Mouse (Mus musculus) cerebellum, postnatal 14 days (tissue): ENCODE results near the gene Wsb2.
"Not testable (repeated sequence)": the region's sequence is repeated elsewhere in the genome, so short reads cannot be mapped to it uniquely, and the experiment has no call there.

Source experiments
- DNase-seq, 2 experiments: peaks; one replicate each; pipeline ENCODE4 v3.0.0; 2021; ENCODE audit warnings: mixed read lengths in 2 of 2

Gene Wsb2

GRCm38 (mm10) chr5:117357129-117357477 lies at the start of gene Wsb2:
Gene Wsb2, plus strand, starts transcription at chr5:117357304.
- peak; percentile 88 to 89 for DNase-seq

DNA sequence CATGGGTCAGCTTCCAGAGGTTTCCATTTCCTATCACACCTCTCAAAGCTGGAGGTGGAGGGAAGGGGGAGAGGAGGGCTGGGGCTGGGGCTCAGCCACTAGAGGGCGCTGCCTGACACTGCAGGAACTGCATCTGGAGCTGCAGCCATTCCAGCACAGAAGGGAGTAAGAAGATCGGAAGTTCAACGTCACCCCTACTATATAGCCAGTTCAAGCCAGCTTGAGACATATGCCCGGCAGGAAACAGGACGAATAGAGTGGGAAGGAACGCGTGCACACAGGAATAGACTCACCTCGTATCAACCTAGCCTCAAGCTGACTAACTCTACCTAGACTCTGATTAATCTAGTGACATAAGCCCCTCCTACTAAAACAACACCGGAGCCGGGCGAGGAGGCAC lies 49.4 kb upstream of the Wsb2 start:
- DNase-seq: peak; percentile 52 to 76

- no peak for DNase-seq
Measured at GRCm38 (mm10) chr5:117313420-117313819, 43.7 kb upstream of the Wsb2 start.

- DNase-seq: no peak
Measured at GRCm38 (mm10) chr5:117313909-117314308, 43.2 kb upstream of the Wsb2 start.

DNA sequence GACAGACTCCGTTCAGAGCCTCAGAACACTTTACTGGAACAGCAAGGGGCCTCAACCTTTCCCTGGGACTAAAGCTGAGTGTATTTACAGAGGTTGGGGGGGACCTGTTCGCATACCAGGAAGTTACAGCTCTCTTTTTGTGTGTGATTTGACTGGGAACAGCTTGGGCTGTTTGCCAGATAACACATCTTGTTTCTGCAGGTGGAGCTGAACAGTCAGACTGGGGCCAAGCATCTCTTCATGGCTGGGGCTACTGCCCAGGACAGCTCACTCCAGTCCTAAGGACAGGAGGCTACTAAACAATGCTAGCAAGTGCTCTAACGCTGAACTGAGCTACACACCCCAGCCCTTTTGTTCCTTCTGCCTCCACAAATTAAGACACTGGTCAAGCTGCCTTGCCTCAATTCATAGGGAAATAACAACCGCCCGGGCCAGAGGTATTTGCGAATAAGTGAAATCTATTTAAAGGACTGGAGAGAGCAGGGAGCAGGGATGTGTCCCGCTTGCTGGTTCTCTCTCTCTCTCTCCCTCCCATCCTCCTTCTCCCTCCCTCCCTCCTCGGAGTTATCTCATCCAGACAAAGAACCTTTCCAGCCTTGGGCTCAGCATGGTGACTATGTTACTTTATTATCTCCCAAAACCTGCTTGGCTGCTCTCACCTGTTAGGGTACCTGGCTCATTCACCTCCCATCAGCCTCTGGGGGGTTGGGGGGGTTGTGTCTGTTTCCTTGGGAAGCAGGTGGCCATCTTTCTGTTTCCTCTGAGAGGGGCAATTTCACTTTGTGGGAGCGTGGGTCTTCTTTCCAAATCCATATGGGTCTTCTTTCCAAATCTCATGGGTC lies 42.3 kb upstream of the Wsb2 start:
- peak in 1 of 2 experiments; percentile 17 for DNase-seq

DNA sequence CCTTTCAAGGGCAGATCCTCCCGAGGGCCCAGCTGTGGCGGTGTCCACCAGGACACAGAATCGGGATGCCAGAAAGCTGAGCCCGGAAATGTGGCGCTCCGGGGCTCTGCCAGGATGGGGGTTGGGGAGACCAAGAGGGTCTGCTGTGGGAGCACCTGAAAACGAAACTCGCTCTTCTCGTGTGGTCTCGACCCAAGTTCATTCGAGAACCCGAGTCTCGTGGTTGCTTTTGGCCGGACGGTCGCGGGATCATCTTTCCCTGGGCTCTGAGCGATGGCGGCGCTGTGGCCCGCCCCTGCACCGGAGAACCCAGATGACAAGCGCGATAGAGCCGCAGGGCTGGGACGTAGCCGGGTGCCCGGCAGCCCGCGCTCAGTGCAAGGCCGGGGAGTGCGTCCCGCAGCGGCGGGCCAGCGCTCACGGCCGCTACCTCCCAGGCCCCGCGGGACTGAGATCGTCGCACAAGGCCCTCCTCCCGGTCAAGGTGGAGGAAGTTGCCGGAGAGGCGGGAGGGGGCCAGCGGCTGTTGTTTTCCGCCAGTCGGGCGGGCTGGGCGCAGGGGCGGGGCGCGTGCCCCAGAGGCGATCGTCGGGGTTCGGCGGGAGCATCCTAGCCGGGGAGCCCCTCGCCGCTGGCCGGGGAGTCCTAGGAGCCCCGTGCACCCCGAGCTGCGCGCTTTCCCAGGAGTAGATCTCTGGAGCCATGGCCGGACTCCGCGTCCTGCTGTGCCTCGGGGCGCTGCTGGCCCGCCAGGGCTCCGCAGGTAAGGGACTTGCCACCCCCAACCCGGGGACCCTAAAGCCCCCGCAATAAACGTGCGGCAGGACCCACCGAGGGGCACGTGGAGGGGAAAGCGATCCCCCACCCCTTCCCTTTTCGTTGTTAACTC lies 38.1 kb upstream of the Wsb2 start, which contains the start of gene Vsig10:
Gene Vsig10 (plus strand): TSS at position 343 of the 889 bp plus-strand sequence.
- DNase-seq: peak; percentile 51 to 62

- DNase-seq: no peak
Measured at GRCm38 (mm10) chr5:117323751-117324150, 33.4 kb upstream of the Wsb2 start.

DNA sequence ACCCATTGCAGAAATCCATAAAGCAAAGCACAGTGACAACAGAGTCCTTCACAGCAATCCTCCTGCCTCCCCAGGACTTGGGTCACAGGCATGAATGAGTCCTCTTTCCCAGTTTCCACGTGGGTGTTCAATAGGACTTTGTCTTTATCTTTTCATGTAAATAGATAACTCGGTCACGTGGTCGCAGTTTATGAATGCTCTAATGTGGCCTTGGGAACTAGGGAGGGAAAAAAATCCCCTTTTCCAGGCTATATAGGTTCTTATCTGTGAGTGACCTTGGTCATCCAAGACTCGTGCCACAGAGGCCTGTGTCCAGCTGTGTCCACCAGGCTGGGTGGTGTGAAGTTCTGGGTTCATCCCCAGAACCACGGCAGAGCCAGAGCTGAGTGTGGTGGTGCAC lies 30.7 kb upstream of the Wsb2 start:
- DNase-seq: no peak

DNA sequence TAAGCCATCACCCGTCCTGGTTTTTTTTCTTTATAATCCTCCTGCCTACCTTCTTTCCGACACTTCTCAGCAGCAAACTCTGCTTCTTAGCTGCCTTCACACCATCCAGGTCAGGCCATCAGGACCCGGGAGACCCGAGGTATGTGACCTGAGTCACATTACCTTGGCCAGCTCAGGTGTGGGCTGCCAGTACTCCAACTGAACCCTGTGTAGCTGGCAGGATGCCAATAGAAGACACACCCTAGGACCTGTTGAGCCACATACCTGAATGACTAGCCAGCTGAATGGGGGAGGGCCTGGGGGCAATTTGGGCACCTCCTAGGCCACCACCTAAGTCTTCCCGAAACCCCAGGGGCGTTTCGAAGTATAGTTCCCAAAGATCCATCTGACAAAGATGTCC lies 26.6 kb upstream of the Wsb2 start:
- DNase-seq: no peak

GRCm38 (mm10) chr5:117337999-117338398 lies 19.1 kb upstream of the Wsb2 start:
- DNase-seq: no peak

DNA sequence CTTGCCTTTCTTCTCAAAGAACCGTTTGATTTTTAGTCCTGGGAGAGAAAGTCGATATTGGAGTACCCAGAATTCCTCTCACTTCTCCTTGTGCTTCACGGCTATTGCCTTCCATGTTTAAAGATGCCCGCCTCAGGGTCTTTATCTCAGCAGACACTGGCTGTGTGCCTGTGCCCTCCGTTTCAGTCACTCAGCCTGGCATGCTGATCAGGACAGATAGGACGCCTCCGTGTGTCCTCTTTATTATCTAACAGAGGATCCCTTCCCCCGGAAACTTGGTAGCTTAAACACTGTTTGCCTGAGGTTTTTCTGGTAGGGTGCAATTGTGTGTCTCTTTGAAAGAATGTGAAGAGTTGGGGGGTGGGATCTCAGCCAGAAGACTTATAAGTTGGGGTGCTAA lies 18.6 kb upstream of the Wsb2 start:
- no peak for DNase-seq

DNA sequence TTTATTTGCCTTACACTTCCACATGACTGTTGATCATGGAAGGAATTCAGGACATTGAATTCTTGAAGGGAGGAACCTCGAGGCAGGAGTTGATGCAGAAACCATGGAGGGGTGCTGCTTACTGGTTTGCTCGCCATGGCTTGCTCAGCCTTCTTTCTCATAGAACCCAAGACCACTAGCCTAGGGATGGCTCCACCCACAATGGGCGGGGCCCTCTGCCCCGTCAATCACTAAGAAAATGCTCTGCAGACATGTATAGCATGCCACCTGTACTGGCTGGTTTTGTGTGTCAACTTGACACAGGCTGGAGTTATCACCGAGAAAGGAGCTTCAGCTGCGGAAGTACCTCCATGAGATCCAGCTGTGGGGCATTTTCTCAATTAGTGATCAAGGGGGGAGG lies 17.0 kb upstream of the Wsb2 start:
- DNase-seq: no peak

GRCm38 (mm10) chr5:117341896-117342295 lies 15.2 kb upstream of the Wsb2 start:
- DNase-seq: no peak

GRCm38 (mm10) chr5:117344496-117344895 lies 12.6 kb upstream of the Wsb2 start:
- DNase-seq: not testable (repeated sequence)

- DNase-seq: no peak
Measured at GRCm38 (mm10) chr5:117345432-117345976, 11.6 kb upstream of the Wsb2 start.

DNA sequence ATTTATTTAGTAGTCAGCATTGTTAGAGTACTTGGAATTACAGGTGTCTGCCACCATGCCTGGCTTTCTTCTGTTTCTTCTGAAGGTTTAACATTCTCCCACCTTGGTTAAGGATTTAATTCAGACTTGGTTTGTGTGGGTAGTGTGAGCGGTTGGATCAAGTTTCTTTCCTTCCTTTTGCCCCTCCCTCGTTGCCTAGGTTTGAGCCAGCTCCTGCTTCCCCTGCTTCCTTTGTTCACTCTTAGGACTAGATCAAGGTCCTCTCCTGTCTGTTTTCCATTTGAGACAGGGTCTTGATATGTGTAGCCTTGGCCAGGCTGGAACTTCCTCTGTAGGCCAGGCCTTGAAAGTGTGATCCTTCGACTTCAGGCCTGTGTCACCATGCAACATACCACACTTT lies 10.8 kb upstream of the Wsb2 start:
- DNase-seq: no peak

DNA sequence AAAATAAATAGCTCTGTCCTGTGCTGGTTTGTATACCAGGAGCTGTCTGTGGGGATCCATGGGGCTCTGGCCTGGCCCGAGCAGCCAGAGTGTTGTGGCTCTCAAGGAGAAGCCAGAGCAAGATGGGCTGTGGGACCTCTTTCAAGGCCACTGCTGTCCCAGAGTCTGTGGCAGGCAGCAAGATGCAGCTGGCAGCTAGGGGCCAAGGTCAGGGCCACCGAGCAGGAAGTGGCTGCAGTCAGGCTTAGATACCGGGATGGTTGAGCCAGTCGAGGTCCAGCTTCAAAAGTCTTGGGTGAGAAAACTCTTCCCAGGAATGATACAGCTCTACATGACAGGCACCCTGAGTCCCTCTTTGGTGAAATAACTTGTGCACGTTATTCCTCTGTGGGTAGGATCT lies 10.1 kb upstream of the Wsb2 start:
- DNase-seq: no peak

DNA sequence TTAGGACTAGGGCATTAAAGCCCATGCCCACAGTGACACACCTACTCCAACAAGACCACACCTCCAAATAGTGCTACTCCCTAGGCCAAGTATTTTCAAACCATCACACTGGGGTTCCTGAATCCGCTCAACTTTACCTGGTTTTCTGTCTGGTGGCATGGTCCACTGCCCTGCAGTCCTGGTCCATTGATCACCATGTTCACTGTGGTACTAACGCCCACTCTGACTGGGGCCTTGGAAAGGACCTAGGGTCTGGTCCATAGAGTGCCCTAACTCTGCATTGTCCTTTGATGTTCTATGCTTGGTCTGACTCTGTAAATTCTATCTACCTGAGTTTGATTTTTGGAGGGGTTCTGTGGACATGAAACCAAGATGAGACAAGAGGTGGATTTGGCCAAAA lies 9.3 kb upstream of the Wsb2 start:
- no peak for DNase-seq

GRCm38 (mm10) chr5:117348279-117348678 lies 8.8 kb upstream of the Wsb2 start:
- DNase-seq: peak; percentile 61 to 88

DNA sequence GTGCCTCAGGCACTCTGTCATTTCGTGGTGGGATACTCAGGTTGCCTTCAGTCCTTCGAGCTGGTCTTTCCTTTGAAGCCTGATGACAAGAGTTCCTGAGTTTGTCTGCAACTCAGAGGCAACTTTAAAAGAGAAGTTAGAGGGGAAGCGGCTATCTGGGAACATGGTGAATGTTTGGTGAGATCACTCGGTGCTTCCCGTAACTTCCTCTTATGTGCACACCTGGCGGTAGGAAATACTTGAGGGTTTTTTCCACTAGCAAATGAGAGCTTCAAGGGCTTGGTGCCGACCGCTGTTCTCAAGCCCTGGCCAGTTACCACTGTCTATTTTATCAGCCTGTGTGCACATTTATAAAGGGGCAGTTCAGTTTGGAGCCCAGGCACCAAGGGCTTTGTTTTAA lies 3.0 kb upstream of the Wsb2 start:
- no peak for DNase-seq

DNA sequence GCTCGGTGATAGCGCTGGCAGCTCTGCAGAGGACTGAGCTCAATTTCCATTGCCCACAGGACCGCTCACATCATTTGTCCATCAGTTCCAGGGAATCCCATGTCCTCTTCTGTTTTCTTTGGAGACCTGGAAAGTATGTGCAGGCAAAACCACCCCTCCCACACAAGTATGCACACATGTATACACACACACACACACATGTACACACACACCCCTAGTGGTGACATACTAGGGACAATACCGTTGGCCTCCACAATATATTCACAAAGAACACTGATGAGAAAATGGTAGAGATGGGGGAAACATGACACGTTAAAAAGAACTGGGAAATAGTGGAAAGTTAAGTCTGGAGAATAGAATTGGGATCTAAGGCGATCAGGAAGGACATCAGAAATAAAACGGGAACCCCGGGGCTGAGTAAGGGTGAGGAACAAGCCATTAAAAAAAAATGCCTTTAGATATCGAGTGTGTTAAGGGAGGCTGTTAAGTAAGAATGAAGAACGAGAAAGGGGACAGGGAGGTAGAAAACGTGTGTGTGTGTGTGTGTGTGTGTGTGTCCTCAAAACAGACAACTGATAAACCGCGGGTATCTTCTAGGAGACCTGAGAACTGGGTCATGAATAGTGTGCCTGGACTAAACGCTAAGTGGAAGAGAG lies 1.3 kb upstream of the Wsb2 start:
- no peak for DNase-seq

DNA sequence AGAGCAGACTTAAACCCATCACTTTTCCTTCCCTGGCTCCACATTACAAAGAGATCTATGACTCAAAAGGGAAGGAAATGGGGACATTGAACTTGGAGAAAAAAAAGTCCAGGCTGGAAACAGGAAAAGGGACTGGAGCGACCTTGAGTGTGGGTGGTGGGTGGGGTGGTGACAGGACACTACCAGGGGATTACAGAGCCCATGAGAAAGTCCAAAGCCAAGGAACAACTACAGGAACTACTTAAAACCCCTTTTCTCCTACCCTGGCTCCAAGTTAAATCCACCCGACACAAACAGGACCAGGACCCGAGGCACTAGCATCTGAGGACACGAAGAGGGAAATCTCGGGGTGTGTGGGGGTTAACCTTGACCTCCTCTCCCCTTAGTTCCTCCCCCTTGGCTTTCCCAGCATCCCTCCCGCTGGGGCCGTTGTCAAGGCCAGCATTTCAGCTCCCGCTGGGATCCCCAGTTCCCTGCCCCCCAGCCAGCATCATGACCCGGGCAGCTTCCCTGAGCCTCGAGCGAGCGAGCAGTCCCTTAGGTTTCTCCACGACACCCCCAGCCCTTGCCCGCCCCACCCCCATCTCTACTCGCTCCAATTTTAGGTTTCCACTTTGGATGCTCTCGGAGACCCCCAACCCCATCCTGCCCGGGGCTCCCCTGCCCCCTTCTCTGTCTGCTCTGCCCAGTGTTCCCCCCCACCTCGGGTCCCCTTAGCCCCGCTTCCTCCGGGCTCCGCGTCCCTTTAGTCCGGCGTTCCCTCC lies 557 bp upstream of the Wsb2 start:
- peak; percentile 58 to 73 for DNase-seq
